Comparison of ENCODE assay signal across 9 mouse cellular contexts in genomic region chr11:108927093-108927444, GRCm38 (mm10). TPM values are rescaled to one million over a fixed set of nuclear protein-coding genes. Genes with fewer than 3 reads are reported as not detected.
DNase-seq lines count a peak whose midpoint lies in the region; ATAC-seq lines count a peak whose summit lies in the region.
"Had no signal": no experiment of that assay in that cellular context is flagged by ENCODE, and none has a peak within 500 bp of the region (broad histone marks: within the 10 kb centered on the region; RNA-seq: fewer than 3 reads in every experiment).

No protein-coding gene starts in this region.

- intact Hi-C loops in heart, postnatal 25 days (cut with DNase I), result loop anchor here (5.0 kb wide), 3 partner anchors 70 to 475 kb away; no protein-coding TSS in a partner anchor

- H3K4me1 ChIP-seq in heart, embryonic 15.5 days (replicated peaks), result peaks cover 57% of the 10 kb centered on the region
- peaks cover 32% of the 10 kb centered on the region for H3K4me1 ChIP-seq in embryonic facial prominence, embryonic 11.5 days (ENCODE audit: control insufficient read depth, insufficient read depth, low read length)
- peaks cover 96% of the 10 kb centered on the region for H3K4me1 ChIP-seq in hindbrain, embryonic 10.5 days (replicated peaks)
- peaks cover 85% of the 10 kb centered on the region for H3K4me1 ChIP-seq in midbrain, embryonic 14.5 days (ENCODE audit: control insufficient read depth, insufficient read depth, low read length)

- H3K9ac ChIP-seq in heart, embryonic 15.5 days, result no peak overlapping the region
- peak overlapping the region; percentile 47 for H3K9ac ChIP-seq in embryonic facial prominence, embryonic 11.5 days (replicated peaks; ENCODE audit: low read length)
- peak overlapping the region; percentile 44 for H3K9ac ChIP-seq in midbrain, embryonic 14.5 days (replicated peaks; ENCODE audit: low read length)
- H3K9ac ChIP-seq: stomach, embryonic 15.5 days had no signal

- no peak for ATAC-seq in heart, embryonic 15.5 days (replicated peaks; ENCODE audit: insufficient number of reproducible peaks, insufficient read depth, low FRiP score, low read depth)
- ATAC-seq in embryonic facial prominence, embryonic 11.5 days (replicated peaks; ENCODE audit: insufficient number of reproducible peaks, low FRiP score, low TSS enrichment, low read depth), result no peak
- no peak for ATAC-seq in midbrain, embryonic 14.5 days (ENCODE audit: low FRiP score, low TSS enrichment)
- ATAC-seq in erythroid progenitor cell, adult 5-6 weeks (replicated peaks; ENCODE audit: low FRiP score, poor library complexity, severe bottlenecking), result no peak

- H3K36me3 ChIP-seq in heart, embryonic 15.5 days, result no peaks in the 10 kb centered on the region
- H3K36me3 ChIP-seq in embryonic facial prominence, embryonic 11.5 days (replicated peaks; ENCODE audit: control insufficient read depth, insufficient read depth, low read depth, low read length), result peaks cover 2% of the 10 kb centered on the region
- H3K36me3 ChIP-seq in hindbrain, embryonic 10.5 days, result peaks cover 85% of the 10 kb centered on the region
- H3K36me3 ChIP-seq in midbrain, embryonic 14.5 days (ENCODE audit: control insufficient read depth, insufficient read depth, low read length), result peaks cover 14% of the 10 kb centered on the region; the same call in 1 of the 2 replicates
- H3K36me3 ChIP-seq: stomach, embryonic 15.5 days had no signal

- DNase-seq in heart, postnatal 25 days (ENCODE audit: low spot score), result no peak
- DNase-seq in embryonic facial prominence, embryonic 11.5 days (ENCODE audit: low spot score), result no peak
- no peak for DNase-seq in hindbrain, embryonic 10.5 days (ENCODE audit: low spot score)
- peak; percentile 26 for DNase-seq in midbrain, embryonic 14.5 days
- no peak for DNase-seq in layer of hippocampus, postnatal 25 days (ENCODE audit: extremely low spot score in 1 of 2, low spot score in 1 of 2)
- no peak for DNase-seq in adrenal gland, adult (ENCODE audit: inconsistent age in 2 of 2, low spot score in 1 of 2)

- H3K27ac ChIP-seq in heart, embryonic 15.5 days, result peak overlapping the region; percentile 23; the same call in 1 of the 2 replicates
- no peak overlapping the region for H3K27ac ChIP-seq in embryonic facial prominence, embryonic 11.5 days (replicated peaks; ENCODE audit: low read depth, low read length)
- peak overlapping the region; percentile 82 for H3K27ac ChIP-seq in hindbrain, embryonic 10.5 days
- no peak overlapping the region for H3K27ac ChIP-seq in midbrain, embryonic 14.5 days (replicated peaks; ENCODE audit: low read depth, low read length)
- H3K27ac ChIP-seq: stomach, embryonic 15.5 days had no signal

- H3K9me3 ChIP-seq in heart, embryonic 15.5 days (replicated peaks), result no peaks in the 10 kb centered on the region
- H3K9me3 ChIP-seq in embryonic facial prominence, embryonic 11.5 days (replicated peaks; ENCODE audit: control insufficient read depth, low read length), result no peaks in the 10 kb centered on the region
- H3K9me3 ChIP-seq in hindbrain, embryonic 10.5 days, result no peaks in the 10 kb centered on the region
- no peaks in the 10 kb centered on the region for H3K9me3 ChIP-seq in midbrain, embryonic 14.5 days (ENCODE audit: control insufficient read depth, low read length)
- H3K9me3 ChIP-seq: stomach, embryonic 15.5 days had no signal

- H3K27me3 ChIP-seq in heart, embryonic 15.5 days, result peaks cover 22% of the 10 kb centered on the region
- no peaks in the 10 kb centered on the region for H3K27me3 ChIP-seq in embryonic facial prominence, embryonic 11.5 days (ENCODE audit: control insufficient read depth, insufficient read depth, low read length)
- peaks cover 6% of the 10 kb centered on the region; the same call in 1 of the 2 replicates for H3K27me3 ChIP-seq in hindbrain, embryonic 10.5 days (ENCODE audit: insufficient read depth, poor library complexity, severe bottlenecking)
- H3K27me3 ChIP-seq in midbrain, embryonic 14.5 days (ENCODE audit: control insufficient read depth, insufficient read depth, low read length), result no peaks in the 10 kb centered on the region
- H3K27me3 ChIP-seq: stomach, embryonic 15.5 days had no signal

- H3K4me3 ChIP-seq in heart, embryonic 15.5 days, result no peak overlapping the region
- H3K4me3 ChIP-seq in embryonic facial prominence, embryonic 11.5 days (ENCODE audit: low read depth, low read length), result peak overlapping the region; percentile 91
- peak overlapping the region; percentile 79 for H3K4me3 ChIP-seq in hindbrain, embryonic 10.5 days
- peak overlapping the region; percentile 89 for H3K4me3 ChIP-seq in midbrain, embryonic 14.5 days (replicated peaks; ENCODE audit: low read depth, low read length)
- H3K4me3 ChIP-seq: stomach, embryonic 15.5 days had no signal

- 50% methylated on average over 13 of the region's 13 CpGs for WGBS in heart, embryonic 15.5 days
- WGBS in embryonic facial prominence, embryonic 11.5 days, result 15% methylated on average over 13 of the region's 13 CpGs
- 25% methylated on average over 13 of the region's 13 CpGs for WGBS in hindbrain, embryonic 10.5 days
- WGBS in midbrain, embryonic 14.5 days, result 13% methylated on average over 13 of the region's 13 CpGs

- H3K4me2 ChIP-seq in heart, embryonic 15.5 days, result peak overlapping the region; percentile 29; the same call in 1 of the 2 replicates
- H3K4me2 ChIP-seq in embryonic facial prominence, embryonic 11.5 days (ENCODE audit: low read depth, low read length), result peak overlapping the region; percentile 50
- peak overlapping the region; percentile 90 for H3K4me2 ChIP-seq in midbrain, embryonic 14.5 days (ENCODE audit: low read length)
- H3K4me2 ChIP-seq: stomach, embryonic 15.5 days had no signal

RNA-seq across cellular contexts. Expression of gene Axin2, which starts 6.9 kb away (rescaled TPM):
- polyA plus RNA-seq in heart, embryonic 15.5 days (2015; fragmentation: Nextera tagmentation; extraction: Ambion mirVana), result 1.7 and 2.3 TPM in 2 replicates
- total RNA-seq in heart, postnatal 25 days (2021), result 1 to 10 TPM; 5.2 to 6.0 TPM
- polyA plus RNA-seq in embryonic facial prominence, embryonic 11.5 days (2014; fragmentation: Nextera tagmentation; extraction: Ambion mirVana), result 15.3 and 15.9 TPM in 2 replicates
- 18.0 and 19.8 TPM in 2 replicates for polyA plus RNA-seq in hindbrain, embryonic 10.5 days (2016; fragmentation: Nextera tagmentation; extraction: Ambion mirVana)
- polyA plus RNA-seq in midbrain, embryonic 14.5 days (2014; fragmentation: Nextera tagmentation; extraction: Ambion mirVana), result 14.1 and 19.4 TPM in 2 replicates
- 10 to 100 TPM; 24.6 to 29.6 TPM for total RNA-seq in layer of hippocampus, postnatal 25 days (2021)
- total RNA-seq in erythroid progenitor cell, adult 5-6 weeks (2015; ENCODE audit: low replicate concordance), result 0.72 and 2.9 TPM in 2 replicates
- 0.77 TPM in 1 of 2 replicates, not detected in the other for total RNA-seq in erythroid progenitor cell, adult 5-6 weeks (2017; ENCODE audit: low replicate concordance)

Comparison
In these comparisons a context has a peak if more than half of its experiments do, and no peak if none do; other contexts are left out.
1. H3K27ac ChIP-seq: peak in heart, embryonic 15.5 days (single experiment) and hindbrain, embryonic 10.5 days (single experiment); none in embryonic facial prominence, embryonic 11.5 days (single experiment) and midbrain, embryonic 14.5 days (single experiment).
2. H3K4me2 ChIP-seq: peak in every context shown above with its lines; median percentile 90 in midbrain, embryonic 14.5 days; 50 in embryonic facial prominence, embryonic 11.5 days; 29 in heart, embryonic 15.5 days.